Mouse (Mus musculus) olfactory bulb, adult 2 months (tissue): Measurements from ENCODE around the gene Hnrnpa3.

ENCODE experiments used
- CTCF ChIP-seq: fragments of 200-500 bp; IDR thresholded peaks from 2 replicates; pipeline ENCODE4 v1.5.1; 2012; ENCODE audit warnings: low read depth, mild to moderate bottlenecking, low read length, moderate library complexity; ENCODE audit not compliant: insufficient read depth
- POLR2A ChIP-seq: fragments of 200-500 bp; IDR thresholded peaks from 2 replicates; pipeline ENCODE4 v1.6.1; 2012; ENCODE audit warnings: mild to moderate bottlenecking, low read depth, low read length, moderate library complexity; ENCODE audit not compliant: insufficient read depth

DNA sequence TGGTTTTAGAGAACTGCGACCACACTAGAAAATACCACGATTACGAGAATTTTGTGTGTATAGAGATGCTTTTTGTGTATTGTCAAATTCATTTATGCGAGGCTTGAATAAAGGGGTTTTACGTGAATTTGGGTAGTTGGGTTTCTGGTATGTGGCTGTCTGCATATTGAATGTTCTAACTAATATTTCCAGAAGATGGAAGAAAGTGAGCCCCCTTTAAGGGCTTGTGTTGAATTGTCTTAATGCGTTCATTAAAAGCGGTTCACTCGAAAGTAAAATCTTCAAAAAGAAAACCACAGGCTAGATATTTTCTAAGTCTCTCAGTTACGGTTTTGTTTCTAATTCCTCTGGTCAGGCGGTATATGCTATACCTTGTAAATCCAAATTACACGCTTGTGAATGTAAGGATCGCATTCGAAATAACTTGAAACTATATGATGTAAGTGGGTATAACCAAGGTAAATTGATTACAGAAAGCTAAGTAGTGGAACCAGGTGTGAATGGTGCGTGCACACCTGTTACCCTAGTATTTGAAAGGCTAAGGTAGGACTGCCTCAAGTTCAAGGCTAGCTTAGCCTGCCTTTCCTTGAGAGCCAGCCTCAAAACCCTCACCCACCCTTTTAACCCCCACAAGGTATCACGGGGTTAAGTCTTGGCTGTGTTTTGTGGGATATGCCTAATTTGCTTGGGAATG lies 1.3 kb downstream of the Hnrnpa3 start:
- TF ChIP-seq CTCF (no peak), POLR2A (no peak)
